Mouse (Mus musculus): ENCODE measurements around the gene Lce1m. TPM values are rescaled to one million over a fixed set of nuclear protein-coding genes. Genes with fewer than 3 reads are reported as not detected.

The Lce1m gene
- polyA plus RNA-seq, 1 experiment from 2014 or later = not detected

DNA sequence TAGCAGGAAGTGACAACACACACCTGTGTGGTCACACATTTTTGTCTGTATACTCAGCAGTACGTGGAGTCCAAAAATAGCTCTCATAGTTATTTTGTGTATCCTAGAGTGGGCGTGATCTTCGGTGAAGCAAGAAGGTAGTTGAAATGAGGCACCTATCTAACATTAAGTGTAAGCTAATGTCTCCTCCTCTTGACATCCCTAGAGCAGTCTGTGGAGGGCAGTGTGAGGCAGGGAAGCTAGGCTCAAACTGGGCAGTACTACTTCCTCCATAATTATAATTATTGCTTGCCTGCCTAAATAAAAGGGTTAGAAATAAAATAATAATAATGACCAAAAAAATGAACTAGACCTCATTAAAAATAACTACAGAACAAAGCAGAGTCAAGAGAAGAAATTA lies 18.2 kb downstream of the Lce1m start:
- H3K36me3 ChIP-seq = no peaks in the 10 kb centered on the region
- 0 out of 2 replicates have a peak, but pooled peaks cover 3% of the 10 kb centered on the region for H3K4me1 ChIP-seq (replicated peaks)
- no peaks in the 10 kb centered on the region for H3K9me3 ChIP-seq
- no peak overlapping the region for H3K4me2 ChIP-seq
- ATAC-seq (ENCODE audit: low FRiP score) = no peak
- no peak overlapping the region for H3K4me3 ChIP-seq
- no peak overlapping the region for H3K9ac ChIP-seq
- H3K27ac ChIP-seq = no peak overlapping the region
- no peaks in the 10 kb centered on the region for H3K27me3 ChIP-seq
- WGBS = 88% methylated on average over 3 of the region's 3 CpGs

DNA sequence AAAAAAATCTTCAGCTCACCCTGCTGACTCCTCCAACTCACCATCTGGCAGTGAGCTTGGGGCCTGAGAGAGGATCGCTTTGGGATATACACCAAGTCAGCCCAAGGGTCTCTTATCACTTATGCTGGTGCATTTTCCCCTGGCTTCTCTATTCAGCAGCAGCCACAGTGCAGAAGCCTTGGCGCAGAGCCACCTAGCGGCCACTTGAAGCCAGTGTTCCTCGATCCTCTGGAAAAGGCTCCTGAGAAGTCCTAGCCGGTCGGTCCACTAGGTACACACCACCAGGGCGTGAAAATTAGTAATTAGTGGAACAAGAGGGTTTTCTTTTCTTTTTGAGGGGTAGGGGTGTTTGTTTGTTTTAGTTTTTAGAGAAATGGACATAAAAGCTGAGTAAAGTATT lies 20.2 kb downstream of the Lce1m start:
- 5% methylated on average over 7 of the region's 7 CpGs for WGBS
- Histone ChIP-seq H3K9me3 (no peaks in the 10 kb centered on the region), H3K27me3 (no peaks in the 10 kb centered on the region), H3K27ac (no peak overlapping the region), H3K36me3 (no peaks in the 10 kb centered on the region), H3K4me1 (replicated peaks) (0 out of 2 replicates have a peak, but pooled peaks cover 3% of the 10 kb centered on the region), H3K4me3 (no peak overlapping the region), H3K9ac (no peak overlapping the region), H3K4me2 (no peak overlapping the region)
- ATAC-seq (ENCODE audit: low FRiP score) = peak; percentile 94

DNA sequence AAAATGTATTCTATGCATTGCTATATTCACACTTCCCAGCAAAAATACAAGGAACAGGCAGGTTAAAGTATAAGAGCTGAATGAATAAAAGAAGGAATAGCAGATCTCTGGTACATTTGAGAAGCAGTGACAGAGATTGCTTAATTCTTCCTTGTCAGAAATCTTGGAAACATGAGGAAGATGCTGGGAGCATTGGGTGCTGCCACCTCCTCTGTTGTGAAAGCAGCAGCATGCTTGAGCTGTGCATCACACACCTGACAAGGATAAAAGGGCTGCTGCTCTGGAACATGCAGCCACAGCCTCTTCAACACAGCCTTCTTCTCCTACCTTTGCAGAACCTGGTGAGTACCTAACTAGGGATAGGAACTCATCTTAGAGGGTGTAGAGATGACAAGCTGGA lies 26.9 kb downstream of the Lce1m start, which contains the start of gene Lce3f:
Gene Lce3f, plus strand, starts transcription at position 301 of the 400 bp plus-strand sequence.
- Histone ChIP-seq H3K4me2 (no peak within 1 kb of the TSS), H3K36me3 (no peaks in the 10 kb centered on the region), H3K27ac (no peak within 1 kb of the TSS), H3K9ac (no peak within 1 kb of the TSS), H3K4me1 (replicated peaks) (no peaks in the 10 kb centered on the region), H3K9me3 (no peaks in the 10 kb centered on the region), H3K27me3 (no peaks in the 10 kb centered on the region), H3K4me3 (no peak within 1 kb of the TSS)
- ATAC-seq (ENCODE audit: low FRiP score) = no peak

DNA sequence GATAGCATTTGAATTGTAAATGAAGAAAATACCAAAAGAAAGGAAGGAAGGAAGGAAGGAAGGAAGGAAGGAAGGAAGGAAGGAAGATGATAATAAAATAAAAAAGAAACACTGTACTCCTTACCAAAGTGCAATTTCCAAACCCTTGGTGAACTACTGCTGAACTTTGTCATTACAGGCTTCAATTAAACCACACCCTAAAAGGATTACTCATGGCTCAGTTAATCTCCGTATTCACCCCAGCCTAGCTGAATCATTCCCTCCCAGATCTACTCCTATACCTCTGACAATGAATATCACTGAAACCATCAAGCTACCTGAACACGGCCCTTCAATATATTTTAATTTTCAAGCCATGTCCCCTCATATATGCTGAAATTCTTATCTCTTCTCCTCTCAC lies 40.4 kb downstream of the Lce1m start:
- H3K4me3 ChIP-seq = no peak overlapping the region
- no peak overlapping the region for H3K27ac ChIP-seq
- no peak for ATAC-seq (ENCODE audit: low FRiP score)
- no peaks in the 10 kb centered on the region for H3K27me3 ChIP-seq
- no peaks in the 10 kb centered on the region for H3K4me1 ChIP-seq (replicated peaks)
- H3K9ac ChIP-seq = no peak overlapping the region
- WGBS = 85% methylated on average over 2 of the region's 2 CpGs
- H3K4me2 ChIP-seq = no peak overlapping the region
- H3K9me3 ChIP-seq = no peaks in the 10 kb centered on the region
- H3K36me3 ChIP-seq = no peaks in the 10 kb centered on the region

Other genes with a start within 250 kb of the Lce1m start
- not detected in 2 replicates for gene Lce1i, start 240.2 kb downstream of the Lce1m start, polyA plus RNA-seq (2015; fragmentation: Nextera tagmentation; extraction: Ambion mirVana)
- not detected in 2 replicates for gene Lce1j, start 228.5 kb downstream of the Lce1m start, polyA plus RNA-seq (2015; fragmentation: Nextera tagmentation; extraction: Ambion mirVana)
- not detected in 2 replicates for gene Lce1k, start 211.2 kb downstream of the Lce1m start, polyA plus RNA-seq (2015; fragmentation: Nextera tagmentation; extraction: Ambion mirVana)
- not detected in 2 replicates for gene Kprp, start 191.8 kb downstream of the Lce1m start, polyA plus RNA-seq (2015; fragmentation: Nextera tagmentation; extraction: Ambion mirVana)
- not detected in 2 replicates for gene Lce1l, start 167.8 kb downstream of the Lce1m start, polyA plus RNA-seq (2015; fragmentation: Nextera tagmentation; extraction: Ambion mirVana)
- not detected in 2 replicates for gene 2310050C09Rik, start 148.8 kb downstream of the Lce1m start, polyA plus RNA-seq (2015; fragmentation: Nextera tagmentation; extraction: Ambion mirVana)
- not detected in 2 replicates for gene Lce3a, start 92.8 kb downstream of the Lce1m start, polyA plus RNA-seq (2015; fragmentation: Nextera tagmentation; extraction: Ambion mirVana)
- gene Lce3b, start 86.1 kb downstream of the Lce1m start, polyA plus RNA-seq (2015; fragmentation: Nextera tagmentation; extraction: Ambion mirVana) = not detected in 2 replicates
- not detected in 2 replicates for gene Lce3c, start 74.6 kb downstream of the Lce1m start, polyA plus RNA-seq (2015; fragmentation: Nextera tagmentation; extraction: Ambion mirVana)
- not detected in 2 replicates for gene Lce3d, start 61.7 kb downstream of the Lce1m start, polyA plus RNA-seq (2015; fragmentation: Nextera tagmentation; extraction: Ambion mirVana)
- not detected in 2 replicates for gene Lce3e, start 52.0 kb downstream of the Lce1m start, polyA plus RNA-seq (2015; fragmentation: Nextera tagmentation; extraction: Ambion mirVana)
- not detected in 2 replicates for gene Lce3f, start 26.8 kb downstream of the Lce1m start, polyA plus RNA-seq (2015; fragmentation: Nextera tagmentation; extraction: Ambion mirVana)
- 1.1 and 1.6 TPM in 2 replicates for gene Crct1, start 3.4 kb downstream of the Lce1m start, polyA plus RNA-seq (2015; fragmentation: Nextera tagmentation; extraction: Ambion mirVana)
- gene Gm4858, start 49.8 kb upstream of the Lce1m start, polyA plus RNA-seq (2015; fragmentation: Nextera tagmentation; extraction: Ambion mirVana) = not detected in 2 replicates
- not detected in 2 replicates for gene Crnn, start 125.7 kb upstream of the Lce1m start, polyA plus RNA-seq (2015; fragmentation: Nextera tagmentation; extraction: Ambion mirVana)
- not detected in 2 replicates for gene Flg2, start 178.2 kb upstream of the Lce1m start, polyA plus RNA-seq (2015; fragmentation: Nextera tagmentation; extraction: Ambion mirVana)